Mouse (Mus musculus): Measurements from ENCODE around the gene Mlkl. TPM values are rescaled to one million over a fixed set of nuclear protein-coding genes. Genes with fewer than 3 reads are reported as not detected.
A peak's percentile ranks its signal among the peaks of the same experiment; 100 is the strongest.
"Not testable (repeated sequence)": the region's sequence is repeated elsewhere in the genome, so short reads cannot be mapped to it uniquely, and the experiment has no call there.

Gene Mlkl
- polyA plus RNA-seq, 1 experiment, result 0.70 TPM

- DNase-seq (ENCODE audit: extremely low spot score in 1 of 2, low spot score in 1 of 2), result no peak
These were observed 23.2 kb downstream of the Mlkl start for GRCm38 (mm10) chr8:111314729-111315128.

- DNase-seq (ENCODE audit: extremely low spot score in 1 of 2, low spot score in 1 of 2), result not testable (repeated sequence)
These were observed 24.0 kb downstream of the Mlkl start for GRCm38 (mm10) chr8:111313961-111314360.

- DNase-seq (ENCODE audit: extremely low spot score in 1 of 2, low spot score in 1 of 2), result no peak
These were observed 25.2 kb downstream of the Mlkl start for GRCm38 (mm10) chr8:111312758-111313162.

GRCm38 (mm10) chr8:111310006-111310405, 28.0 kb downstream of the Mlkl start:
- DNase-seq (ENCODE audit: extremely low spot score in 1 of 2, low spot score in 1 of 2), result not testable (repeated sequence)

- peak in 1 of 2 experiments; percentile 6 for DNase-seq (ENCODE audit: extremely low spot score in 1 of 2, low spot score in 1 of 2)
These were observed 32.8 kb downstream of the Mlkl start for GRCm38 (mm10) chr8:111305031-111305730.

GRCm38 (mm10) chr8:111304359-111304758, 33.6 kb downstream of the Mlkl start:
- no peak for DNase-seq (ENCODE audit: extremely low spot score in 1 of 2, low spot score in 1 of 2)

- DNase-seq (ENCODE audit: extremely low spot score in 1 of 2, low spot score in 1 of 2), result not testable (repeated sequence)
These were observed 34.7 kb downstream of the Mlkl start for GRCm38 (mm10) chr8:111303076-111303803.

GRCm38 (mm10) chr8:111300597-111301546, 37.1 kb downstream of the Mlkl start:
- peak in 1 of 2 experiments; percentile 17 for DNase-seq (ENCODE audit: extremely low spot score in 1 of 2, low spot score in 1 of 2)

GRCm38 (mm10) chr8:111299821-111300568, 38.0 kb downstream of the Mlkl start, which contains the start of gene Rfwd3:
Gene Rfwd3, minus strand, starts transcription at chr8:111300222.
- peak; percentile 98 for DNase-seq (ENCODE audit: extremely low spot score in 1 of 2, low spot score in 1 of 2)

GRCm38 (mm10) chr8:111299363-111299820, 38.6 kb downstream of the Mlkl start:
- peak in 1 of 2 experiments; percentile 29 for DNase-seq (ENCODE audit: extremely low spot score in 1 of 2, low spot score in 1 of 2)

GRCm38 (mm10) chr8:111298011-111298410, 40.0 kb downstream of the Mlkl start:
- no peak for DNase-seq (ENCODE audit: extremely low spot score in 1 of 2, low spot score in 1 of 2)

- no peak for DNase-seq (ENCODE audit: extremely low spot score in 1 of 2, low spot score in 1 of 2)
These were observed 46.2 kb downstream of the Mlkl start for GRCm38 (mm10) chr8:111291733-111292132.

GRCm38 (mm10) chr8:111290586-111290985, 47.4 kb downstream of the Mlkl start:
- no peak for DNase-seq (ENCODE audit: extremely low spot score in 1 of 2, low spot score in 1 of 2)

GRCm38 (mm10) chr8:111285603-111286002, 52.4 kb downstream of the Mlkl start:
- no peak for DNase-seq (ENCODE audit: extremely low spot score in 1 of 2, low spot score in 1 of 2)

GRCm38 (mm10) chr8:111282093-111282492, 55.9 kb downstream of the Mlkl start:
- no peak for DNase-seq (ENCODE audit: extremely low spot score in 1 of 2, low spot score in 1 of 2)

- no peak for DNase-seq (ENCODE audit: extremely low spot score in 1 of 2, low spot score in 1 of 2)
These were observed 69.7 kb downstream of the Mlkl start for GRCm38 (mm10) chr8:111268277-111268676.

- not testable (repeated sequence) for DNase-seq (ENCODE audit: extremely low spot score in 1 of 2, low spot score in 1 of 2)
These were observed 71.8 kb downstream of the Mlkl start for GRCm38 (mm10) chr8:111266161-111266560.

- DNase-seq (ENCODE audit: extremely low spot score in 1 of 2, low spot score in 1 of 2), result no peak
These were observed 73.2 kb downstream of the Mlkl start for GRCm38 (mm10) chr8:111264693-111265220.

GRCm38 (mm10) chr8:111261981-111262381, 76.0 kb downstream of the Mlkl start:
- DNase-seq (ENCODE audit: extremely low spot score in 1 of 2, low spot score in 1 of 2), result no peak
